Mouse (Mus musculus): ENCODE measurements around the gene Tnfsf12. TPM values are rescaled to one million over a fixed set of nuclear protein-coding genes. Genes with fewer than 3 reads are reported as not detected.

The Tnfsf12 gene
- polyA plus RNA-seq, 1 experiment from 2014 or later: 1.7 TPM

- no peak for DNase-seq (ENCODE audit: low spot score)
- H3K27ac ChIP-seq (ENCODE audit: low read depth, low read length): no peak overlapping the region
- peak overlapping the region; percentile 88 for H3K4me2 ChIP-seq (ENCODE audit: low read depth)
- peaks cover 10% of the 10 kb centered on the region for H3K4me1 ChIP-seq (ENCODE audit: control insufficient read depth, insufficient read depth, low read length)
- ATAC-seq (ENCODE audit: insufficient read depth, low FRiP score, low TSS enrichment): no peak
- no peak overlapping the region for H3K4me3 ChIP-seq (ENCODE audit: low read depth, low read length)
- WGBS: 94% methylated on average over 30 of the region's 30 CpGs
- no peaks in the 10 kb centered on the region for H3K27me3 ChIP-seq (ENCODE audit: control insufficient read depth, insufficient read depth, low read length)
- peaks cover 6% of the 10 kb centered on the region for H3K36me3 ChIP-seq (ENCODE audit: control insufficient read depth, insufficient read depth, low read length)
- H3K9ac ChIP-seq (ENCODE audit: low read length): no peak overlapping the region
- H3K9me3 ChIP-seq (ENCODE audit: control insufficient read depth, low read length): no peaks in the 10 kb centered on the region
Measured at GRCm38 (mm10) chr11:69680136-69680855, 15.4 kb downstream of the Tnfsf12 start.

- no peak for ATAC-seq (ENCODE audit: insufficient read depth, low FRiP score, low TSS enrichment)
- no peak for DNase-seq (ENCODE audit: low spot score)
- Histone ChIP-seq H3K4me2 (ENCODE audit: low read depth) (no peak overlapping the region), H3K4me3 (ENCODE audit: low read depth, low read length) (no peak overlapping the region), H3K9me3 (ENCODE audit: control insufficient read depth, low read length) (no peaks in the 10 kb centered on the region), H3K4me1 (ENCODE audit: control insufficient read depth, insufficient read depth, low read length) (peaks cover 10% of the 10 kb centered on the region), H3K36me3 (ENCODE audit: control insufficient read depth, insufficient read depth, low read length) (peaks cover 6% of the 10 kb centered on the region), H3K9ac (ENCODE audit: low read length) (no peak overlapping the region), H3K27ac (ENCODE audit: low read depth, low read length) (no peak overlapping the region), H3K27me3 (ENCODE audit: control insufficient read depth, insufficient read depth, low read length) (no peaks in the 10 kb centered on the region)
- 100% methylated on average over 2 of the region's 2 CpGs for WGBS
Measured at GRCm38 (mm10) chr11:69679144-69679543, 16.5 kb downstream of the Tnfsf12 start.

GRCm38 (mm10) chr11:69672211-69672706, 23.4 kb downstream of the Tnfsf12 start, which contains the start of gene Eif4a1:
Gene Eif4a1, minus strand, starts transcription at chr11:69672423.
- Histone ChIP-seq H3K4me2 (ENCODE audit: low read depth) (peak within 1 kb of the TSS; percentile 86), H3K9ac (ENCODE audit: low read length) (peak within 1 kb of the TSS; percentile 99), H3K9me3 (ENCODE audit: control insufficient read depth, low read length) (no peaks in the 10 kb centered on the region), H3K27me3 (ENCODE audit: control insufficient read depth, insufficient read depth, low read length) (no peaks in the 10 kb centered on the region), H3K4me3 (ENCODE audit: low read depth, low read length) (peak within 1 kb of the TSS; percentile 97), H3K36me3 (ENCODE audit: control insufficient read depth, insufficient read depth, low read length) (peaks cover 29% of the 10 kb centered on the region), H3K27ac (ENCODE audit: low read depth, low read length) (peak within 1 kb of the TSS; percentile 96), H3K4me1 (ENCODE audit: control insufficient read depth, insufficient read depth, low read length) (peaks cover 16% of the 10 kb centered on the region)
- ATAC-seq (ENCODE audit: insufficient read depth, low FRiP score, low TSS enrichment) (peak; percentile 96), DNase-seq (ENCODE audit: low spot score) (peak; percentile 100)
- WGBS: 0% methylated on average over 36 of the region's 36 CpGs

GRCm38 (mm10) chr11:69671726-69672124, 23.9 kb downstream of the Tnfsf12 start:
- DNase-seq (ENCODE audit: low spot score): no peak
- no peaks in the 10 kb centered on the region for H3K9me3 ChIP-seq (ENCODE audit: control insufficient read depth, low read length)
- H3K4me1 ChIP-seq (ENCODE audit: control insufficient read depth, insufficient read depth, low read length): peaks cover 16% of the 10 kb centered on the region
- 0 out of 2 replicates have a peak, but pooled peaks have one; percentile 17 for ATAC-seq (ENCODE audit: insufficient read depth, low FRiP score, low TSS enrichment)
- H3K9ac ChIP-seq (ENCODE audit: low read length): peak overlapping the region; percentile 99
- H3K27me3 ChIP-seq (ENCODE audit: control insufficient read depth, insufficient read depth, low read length): no peaks in the 10 kb centered on the region
- under 1% methylated on average over 41 of the region's 43 CpGs for WGBS
- H3K4me3 ChIP-seq (ENCODE audit: low read depth, low read length): peak overlapping the region; percentile 97
- H3K4me2 ChIP-seq (ENCODE audit: low read depth): peak overlapping the region; percentile 86
- peaks cover 29% of the 10 kb centered on the region for H3K36me3 ChIP-seq (ENCODE audit: control insufficient read depth, insufficient read depth, low read length)
- peak overlapping the region; percentile 96 for H3K27ac ChIP-seq (ENCODE audit: low read depth, low read length)

GRCm38 (mm10) chr11:69670786-69671725, 24.6 kb downstream of the Tnfsf12 start:
- Histone ChIP-seq H3K36me3 (ENCODE audit: control insufficient read depth, insufficient read depth, low read length) (peaks cover 29% of the 10 kb centered on the region), H3K4me1 (ENCODE audit: control insufficient read depth, insufficient read depth, low read length) (peaks cover 16% of the 10 kb centered on the region), H3K9me3 (ENCODE audit: control insufficient read depth, low read length) (no peaks in the 10 kb centered on the region), H3K4me2 (ENCODE audit: low read depth) (peak overlapping the region; percentile 86), H3K27me3 (ENCODE audit: control insufficient read depth, insufficient read depth, low read length) (no peaks in the 10 kb centered on the region), H3K27ac (ENCODE audit: low read depth, low read length) (peak overlapping the region; percentile 96), H3K4me3 (ENCODE audit: low read depth, low read length) (peak overlapping the region; percentile 97), H3K9ac (ENCODE audit: low read length) (peak overlapping the region; percentile 99)
- peak; percentile 48 for ATAC-seq (ENCODE audit: insufficient read depth, low FRiP score, low TSS enrichment)
- peak; percentile 95 for DNase-seq (ENCODE audit: low spot score)
- 1% methylated on average over 56 of the region's 61 CpGs for WGBS

- WGBS: 90% methylated on average over 3 of the region's 3 CpGs
- H3K4me3 ChIP-seq (ENCODE audit: low read depth, low read length): no peak overlapping the region
- no peak overlapping the region for H3K9ac ChIP-seq (ENCODE audit: low read length)
Measured at GRCm38 (mm10) chr11:69666665-69667005, 29.0 kb downstream of the Tnfsf12 start.

GRCm38 (mm10) chr11:69665961-69666664, 29.5 kb downstream of the Tnfsf12 start, which contains the start of gene Cd68:
Gene Cd68, minus strand, starts transcription at chr11:69666153.
- DNase-seq (ENCODE audit: low spot score) (no peak), ATAC-seq (ENCODE audit: insufficient read depth, low FRiP score, low TSS enrichment) (no peak)
- Histone ChIP-seq H3K27me3 (ENCODE audit: control insufficient read depth, insufficient read depth, low read length) (no peaks in the 10 kb centered on the region), H3K9me3 (ENCODE audit: control insufficient read depth, low read length) (no peaks in the 10 kb centered on the region), H3K4me2 (ENCODE audit: low read depth) (no peak within 1 kb of the TSS), H3K27ac (ENCODE audit: low read depth, low read length) (no peak within 1 kb of the TSS), H3K9ac (ENCODE audit: low read length) (no peak within 1 kb of the TSS), H3K4me1 (ENCODE audit: control insufficient read depth, insufficient read depth, low read length) (peaks cover 20% of the 10 kb centered on the region), H3K4me3 (ENCODE audit: low read depth, low read length) (no peak within 1 kb of the TSS), H3K36me3 (ENCODE audit: control insufficient read depth, insufficient read depth, low read length) (peaks cover 33% of the 10 kb centered on the region)
- WGBS: 39% methylated on average over 7 of the region's 7 CpGs

More at GRCm38 (mm10) chr11:69666665-69667005, 29.0 kb downstream of the Tnfsf12 start:
- no peak overlapping the region for H3K4me2 ChIP-seq (ENCODE audit: low read depth)
- no peaks in the 10 kb centered on the region for H3K27me3 ChIP-seq (ENCODE audit: control insufficient read depth, insufficient read depth, low read length)
- H3K9me3 ChIP-seq (ENCODE audit: control insufficient read depth, low read length): no peaks in the 10 kb centered on the region
- no peak for DNase-seq (ENCODE audit: low spot score)
- H3K27ac ChIP-seq (ENCODE audit: low read depth, low read length): no peak overlapping the region
- H3K4me1 ChIP-seq (ENCODE audit: control insufficient read depth, insufficient read depth, low read length): peaks cover 17% of the 10 kb centered on the region
- H3K36me3 ChIP-seq (ENCODE audit: control insufficient read depth, insufficient read depth, low read length): peaks cover 33% of the 10 kb centered on the region
- ATAC-seq (ENCODE audit: insufficient read depth, low FRiP score, low TSS enrichment): no peak

GRCm38 (mm10) chr11:69665457-69665960, 30.1 kb downstream of the Tnfsf12 start:
- Histone ChIP-seq H3K36me3 (ENCODE audit: control insufficient read depth, insufficient read depth, low read length) (peaks cover 31% of the 10 kb centered on the region), H3K4me3 (ENCODE audit: low read depth, low read length) (no peak overlapping the region), H3K27ac (ENCODE audit: low read depth, low read length) (no peak overlapping the region), H3K27me3 (ENCODE audit: control insufficient read depth, insufficient read depth, low read length) (no peaks in the 10 kb centered on the region), H3K9ac (ENCODE audit: low read length) (no peak overlapping the region), H3K4me1 (ENCODE audit: control insufficient read depth, insufficient read depth, low read length) (peaks cover 19% of the 10 kb centered on the region), H3K9me3 (ENCODE audit: control insufficient read depth, low read length) (no peaks in the 10 kb centered on the region), H3K4me2 (ENCODE audit: low read depth) (no peak overlapping the region)
- DNase-seq (ENCODE audit: low spot score): no peak
- no peak for ATAC-seq (ENCODE audit: insufficient read depth, low FRiP score, low TSS enrichment)
- 82% methylated on average over 9 of the region's 9 CpGs for WGBS

All from neural tube, embryonic 11.5 days (tissue).